In the genomic region with DNA sequence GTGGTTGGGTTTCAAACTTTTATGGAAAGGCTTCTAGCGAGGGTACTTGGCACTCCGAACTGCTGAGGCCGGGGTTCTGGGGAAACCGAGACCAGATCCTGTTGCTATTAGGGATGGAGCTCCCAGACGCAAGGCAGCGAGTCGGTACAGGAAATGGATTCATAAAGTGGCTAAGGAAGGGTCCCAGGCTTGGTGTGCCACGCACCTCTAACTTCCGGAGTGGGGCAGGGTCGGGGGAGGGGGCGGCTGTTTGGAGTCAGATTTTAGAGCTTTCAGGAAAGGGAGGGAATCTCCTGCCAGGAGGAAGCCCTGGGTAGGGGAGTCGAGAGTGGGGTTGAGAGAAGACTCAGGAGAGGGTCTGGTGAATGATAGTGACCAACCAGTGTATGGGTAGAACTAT, we compare ENCODE assay signal across 8 mouse cellular contexts. TPM values are rescaled to one million over a fixed set of nuclear protein-coding genes. Genes with fewer than 3 reads are reported as not detected.
DNase-seq lines count a peak whose midpoint lies in the region; ATAC-seq lines count a peak whose summit lies in the region.

No protein-coding gene starts in this region.

- no peaks in the 10 kb centered on the region for H3K9me3 ChIP-seq in heart, embryonic 16.5 days (replicated peaks; ENCODE audit: control insufficient read depth, low read length)
- H3K9me3 ChIP-seq in intestine, embryonic 16.5 days (ENCODE audit: control insufficient read depth, low read length), result no peaks in the 10 kb centered on the region
- H3K9me3 ChIP-seq in neural tube, embryonic 14.5 days (ENCODE audit: control insufficient read depth, low read length), result no peaks in the 10 kb centered on the region

- ATAC-seq in heart, embryonic 16.5 days (replicated peaks; ENCODE audit: extremely low read depth, insufficient read depth, low FRiP score), result no peak
- no peak for ATAC-seq in intestine, embryonic 16.5 days
- ATAC-seq in neural tube, embryonic 14.5 days (ENCODE audit: low read depth), result no peak
- no peak for ATAC-seq in frontal cortex, adult (ENCODE audit: low TSS enrichment)

- peak overlapping the region; percentile 75 for H3K9ac ChIP-seq in heart, embryonic 16.5 days (ENCODE audit: low read length)
- peak overlapping the region; percentile 78 for H3K9ac ChIP-seq in intestine, embryonic 16.5 days (ENCODE audit: low read depth, low read length)
- 0 out of 2 replicates have a peak overlapping the region, but pooled peaks have one; percentile 42 for H3K9ac ChIP-seq in neural tube, embryonic 14.5 days (replicated peaks; ENCODE audit: low read depth, low read length)

- intact Hi-C loops in heart, postnatal 10 days (cut with DNase I), result no loop called here

- peaks cover 23% of the 10 kb centered on the region for H3K36me3 ChIP-seq in heart, embryonic 16.5 days (ENCODE audit: control insufficient read depth, insufficient read depth)
- peaks cover 6% of the 10 kb centered on the region; the same call in 1 of the 2 replicates for H3K36me3 ChIP-seq in intestine, embryonic 16.5 days (ENCODE audit: control insufficient read depth, insufficient read depth, low read length)
- no peaks in the 10 kb centered on the region for H3K36me3 ChIP-seq in neural tube, embryonic 14.5 days (ENCODE audit: control insufficient read depth, insufficient read depth, low read length)

- H3K4me2 ChIP-seq in heart, embryonic 16.5 days (ENCODE audit: low read depth, low read length), result peak overlapping the region; percentile 96
- H3K4me2 ChIP-seq in intestine, embryonic 16.5 days (ENCODE audit: low read depth, low read length), result peak overlapping the region; percentile 73
- peak overlapping the region; percentile 78; the same call in 1 of the 2 replicates for H3K4me2 ChIP-seq in neural tube, embryonic 14.5 days (ENCODE audit: low read depth, low read length)

- no peaks in the 10 kb centered on the region for H3K27me3 ChIP-seq in heart, embryonic 16.5 days (ENCODE audit: control insufficient read depth, insufficient read depth, low read length)
- no peaks in the 10 kb centered on the region for H3K27me3 ChIP-seq in intestine, embryonic 16.5 days (replicated peaks; ENCODE audit: control insufficient read depth, insufficient read depth, low read length)
- H3K27me3 ChIP-seq in neural tube, embryonic 14.5 days (ENCODE audit: control insufficient read depth, insufficient read depth, low read length), result no peaks in the 10 kb centered on the region

- under 1% methylated on average over 12 of the region's 12 CpGs for WGBS in heart, embryonic 16.5 days
- under 1% methylated on average over 12 of the region's 12 CpGs for WGBS in intestine, embryonic 16.5 days
- 1% methylated on average over 12 of the region's 12 CpGs for WGBS in neural tube, embryonic 14.5 days

- H3K27ac ChIP-seq in heart, embryonic 16.5 days (ENCODE audit: low read length), result peak overlapping the region; percentile 51
- peak overlapping the region; percentile 73 for H3K27ac ChIP-seq in intestine, embryonic 16.5 days (ENCODE audit: low read length)
- no peak overlapping the region for H3K27ac ChIP-seq in neural tube, embryonic 14.5 days (ENCODE audit: low read depth, low read length)

- no peak for DNase-seq in heart, postnatal 10 days
- DNase-seq in embryo, embryonic 10.5 days (ENCODE audit: low spot score), result peak; percentile 60
- no peak for DNase-seq in cerebellum, adult 9-10 months
- DNase-seq in spleen, postnatal 10 days (ENCODE audit: low spot score in 2 of 2), result no peak

- H3K4me1 ChIP-seq in heart, embryonic 16.5 days (ENCODE audit: control insufficient read depth, insufficient read depth, low read length), result peaks cover 35% of the 10 kb centered on the region
- peaks cover 27% of the 10 kb centered on the region for H3K4me1 ChIP-seq in intestine, embryonic 16.5 days (ENCODE audit: control insufficient read depth, insufficient read depth, low read length)
- peaks cover 4% of the 10 kb centered on the region for H3K4me1 ChIP-seq in neural tube, embryonic 14.5 days (ENCODE audit: control insufficient read depth, insufficient read depth, low read length)

- H3K4me3 ChIP-seq in heart, embryonic 16.5 days (ENCODE audit: low read length), result peak overlapping the region; percentile 62
- peak overlapping the region; percentile 64 for H3K4me3 ChIP-seq in intestine, embryonic 16.5 days (ENCODE audit: low read length)
- peak overlapping the region; percentile 61 for H3K4me3 ChIP-seq in neural tube, embryonic 14.5 days (ENCODE audit: low read depth, low read length)

RNA-seq across cellular contexts. Expression of a gene that starts 0.8 kb away (rescaled TPM):
- polyA plus RNA-seq in heart, embryonic 16.5 days (2015; fragmentation: Nextera tagmentation; extraction: Ambion mirVana), result 91.0 and 96.3 TPM in 2 replicates
- 10 to 100 TPM; 12.2 to 14.5 TPM for total RNA-seq in heart, postnatal 10 days (2021)
- 103 and 117 TPM in 2 replicates for polyA plus RNA-seq in intestine, embryonic 16.5 days (2015; fragmentation: Nextera tagmentation; extraction: Ambion mirVana)
- 5.0 and 10.4 TPM in 2 replicates for polyA plus RNA-seq in neural tube, embryonic 14.5 days (2014; fragmentation: Nextera tagmentation; extraction: Ambion mirVana)

RNA-seq across cellular contexts. Expression of a gene that starts 26.0 kb away (rescaled TPM):
- 0.22 and 0.30 TPM in 2 replicates for polyA plus RNA-seq in heart, embryonic 16.5 days (2015; fragmentation: Nextera tagmentation; extraction: Ambion mirVana)
- not detected for total RNA-seq in heart, postnatal 10 days (2021)
- 8.5 and 9.4 TPM in 2 replicates for polyA plus RNA-seq in intestine, embryonic 16.5 days (2015; fragmentation: Nextera tagmentation; extraction: Ambion mirVana)
- 0.81 and 2.2 TPM in 2 replicates for polyA plus RNA-seq in neural tube, embryonic 14.5 days (2014; fragmentation: Nextera tagmentation; extraction: Ambion mirVana)

RNA-seq across cellular contexts. Expression of a gene that starts 27.2 kb away (rescaled TPM):
- polyA plus RNA-seq in heart, embryonic 16.5 days (2015; fragmentation: Nextera tagmentation; extraction: Ambion mirVana), result 77.8 TPM in 2 replicates
- 10 to 100 TPM; 37.2 to 37.9 TPM for total RNA-seq in heart, postnatal 10 days (2021)
- polyA plus RNA-seq in intestine, embryonic 16.5 days (2015; fragmentation: Nextera tagmentation; extraction: Ambion mirVana), result 117 and 122 TPM in 2 replicates
- polyA plus RNA-seq in neural tube, embryonic 14.5 days (2014; fragmentation: Nextera tagmentation; extraction: Ambion mirVana), result 162 TPM in 2 replicates

RNA-seq across cellular contexts. Expression of a gene that starts 27.3 kb away (rescaled TPM):
- 8.2 and 9.7 TPM in 2 replicates for polyA plus RNA-seq in heart, embryonic 16.5 days (2015; fragmentation: Nextera tagmentation; extraction: Ambion mirVana)
- 1 to 10 TPM; 1.7 to 2.0 TPM for total RNA-seq in heart, postnatal 10 days (2021)
- 9.1 and 10.8 TPM in 2 replicates for polyA plus RNA-seq in intestine, embryonic 16.5 days (2015; fragmentation: Nextera tagmentation; extraction: Ambion mirVana)
- 5.3 and 6.2 TPM in 2 replicates for polyA plus RNA-seq in neural tube, embryonic 14.5 days (2014; fragmentation: Nextera tagmentation; extraction: Ambion mirVana)

RNA-seq across cellular contexts. Expression of a gene that starts 58.4 kb away (rescaled TPM):
- polyA plus RNA-seq in heart, embryonic 16.5 days (2015; fragmentation: Nextera tagmentation; extraction: Ambion mirVana), result 1,647 and 1,675 TPM in 2 replicates
- 1,000 to 10,000 TPM; 1,393 to 1,403 TPM for total RNA-seq in heart, postnatal 10 days (2021)
- polyA plus RNA-seq in intestine, embryonic 16.5 days (2015; fragmentation: Nextera tagmentation; extraction: Ambion mirVana), result 981 and 993 TPM in 2 replicates
- 725 and 732 TPM in 2 replicates for polyA plus RNA-seq in neural tube, embryonic 14.5 days (2014; fragmentation: Nextera tagmentation; extraction: Ambion mirVana)
